Mouse (Mus musculus) stomach, embryonic 15.5 days (tissue): Measurements from ENCODE around the gene Fbln1. TPM values are rescaled to one million over a fixed set of nuclear protein-coding genes. Genes with fewer than 3 reads are reported as not detected.

Experiments used
- ATAC-seq: fragments of 200-750 bp; cut with Nextera tagmentation; 2 replicates; pipeline ENCODE4 v1.8.0; 2017; ENCODE audit warnings: low read depth, moderate number of reproducible peaks, moderate TSS enrichment; ENCODE audit not compliant: insufficient read depth, low FRiP score
- H3K27ac ChIP-seq: fragments of 300-500 bp; sonication (generic); 2 replicates; pipeline ENCODE4 v1.5.1; 2015; ENCODE audit warnings: mild to moderate bottlenecking, inconsistent platforms
- H3K27me3 ChIP-seq: fragments of 300-500 bp; sonication (generic); replicated peaks from 2 replicates; pipeline ENCODE4 v1.6.1; 2015; ENCODE audit warnings: inconsistent platforms
- H3K36me3 ChIP-seq: fragments of 300-500 bp; sonication (generic); 2 replicates; pipeline ENCODE4 v1.6.1; 2015; ENCODE audit warnings: inconsistent platforms
- H3K4me1 ChIP-seq: fragments of 300-500 bp; sonication (generic); 2 replicates; pipeline ENCODE4 v1.6.1; 2015; ENCODE audit warnings: inconsistent platforms
- H3K4me2 ChIP-seq: fragments of 300-500 bp; sonication (generic); 2 replicates; pipeline ENCODE4 v1.6.1; 2015; ENCODE audit warnings: mild to moderate bottlenecking, inconsistent platforms
- H3K4me3 ChIP-seq: fragments of 300-500 bp; sonication (generic); replicated peaks from 2 replicates; pipeline ENCODE4 v1.5.1; 2015; ENCODE audit warnings: inconsistent platforms
- H3K9ac ChIP-seq: fragments of 300-500 bp; sonication (generic); 2 replicates; pipeline ENCODE4 v1.6.1; 2015; ENCODE audit warnings: inconsistent platforms
- H3K9me3 ChIP-seq: fragments of 300-500 bp; sonication (generic); 2 replicates; pipeline ENCODE4 v1.6.1; 2016; ENCODE audit warnings: inconsistent platforms
- WGBS: fragments of 180-500 bp; shearing (Covaris S2); methylation state at CpG from one replicate; pipeline ENCODE4 v1.1.7; 2015; 5-methylcytosine and 5-hydroxymethylcytosine counted together
- polyA plus RNA-seq: library from polyadenylated mRNA; unstranded; fragments of >200 nt; fragmentation: Nextera tagmentation; extraction: Ambion mirVana; gene quantifications from 2 replicates; pipeline ENCODE4 v1.2.1, GENCODE M21; 2015

Fbln1 gene
- polyA plus RNA-seq, 1 experiment from 2014 or later: 235 TPM

- WGBS: 85% methylated on average over 19 of the region's 19 CpGs
- no peak overlapping the region for H3K4me3 ChIP-seq
- ATAC-seq: no peak
These were observed 62.1 kb downstream of the Fbln1 start for GRCm38 (mm10) chr15:85267891-85268290.

GRCm38 (mm10) chr15:85272988-85273387 lies 67.2 kb downstream of the Fbln1 start:
- Histone ChIP-seq H3K4me3 (no peak overlapping the region), H3K9me3 (no peaks in the 10 kb centered on the region), H3K36me3 (no peaks in the 10 kb centered on the region), H3K4me2 (no peak overlapping the region), H3K27me3 (no peaks in the 10 kb centered on the region), H3K4me1 (peaks cover 6% of the 10 kb centered on the region; the same call in 1 of the 2 replicates), H3K27ac (no peak overlapping the region), H3K9ac (no peak overlapping the region)
- 16% methylated on average over 11 of the region's 11 CpGs for WGBS
- ATAC-seq: peak; percentile 43; the same call in 1 of the 2 replicates

More at GRCm38 (mm10) chr15:85267891-85268290, 62.1 kb downstream of the Fbln1 start:
- Histone ChIP-seq H3K36me3 (peaks cover 12% of the 10 kb centered on the region; the same call in 1 of the 2 replicates), H3K9me3 (no peaks in the 10 kb centered on the region), H3K9ac (no peak overlapping the region), H3K27ac (no peak overlapping the region), H3K4me1 (peaks cover 2% of the 10 kb centered on the region; the same call in 1 of the 2 replicates), H3K4me2 (no peak overlapping the region), H3K27me3 (no peaks in the 10 kb centered on the region)

GRCm38 (mm10) chr15:85277221-85277620 lies 71.5 kb downstream of the Fbln1 start:
- Histone ChIP-seq H3K36me3 (no peaks in the 10 kb centered on the region), H3K9ac (no peak overlapping the region), H3K4me3 (no peak overlapping the region), H3K4me1 (peaks cover 6% of the 10 kb centered on the region; the same call in 1 of the 2 replicates), H3K9me3 (no peaks in the 10 kb centered on the region), H3K27ac (no peak overlapping the region), H3K27me3 (no peaks in the 10 kb centered on the region), H3K4me2 (no peak overlapping the region)
- 78% methylated on average over 8 of the region's 8 CpGs for WGBS
- no peak for ATAC-seq

- no peak overlapping the region for H3K9ac ChIP-seq
- no peaks in the 10 kb centered on the region for H3K4me1 ChIP-seq
- no peak overlapping the region for H3K4me3 ChIP-seq
- ATAC-seq: no peak
- no peak overlapping the region for H3K4me2 ChIP-seq
- no peak overlapping the region for H3K27ac ChIP-seq
- no peaks in the 10 kb centered on the region for H3K27me3 ChIP-seq
- H3K9me3 ChIP-seq: no peaks in the 10 kb centered on the region
- WGBS: 90% methylated on average over 5 of the region's 5 CpGs
- H3K36me3 ChIP-seq: no peaks in the 10 kb centered on the region
These were observed 73.2 kb downstream of the Fbln1 start for GRCm38 (mm10) chr15:85278986-85279385.

DNA sequence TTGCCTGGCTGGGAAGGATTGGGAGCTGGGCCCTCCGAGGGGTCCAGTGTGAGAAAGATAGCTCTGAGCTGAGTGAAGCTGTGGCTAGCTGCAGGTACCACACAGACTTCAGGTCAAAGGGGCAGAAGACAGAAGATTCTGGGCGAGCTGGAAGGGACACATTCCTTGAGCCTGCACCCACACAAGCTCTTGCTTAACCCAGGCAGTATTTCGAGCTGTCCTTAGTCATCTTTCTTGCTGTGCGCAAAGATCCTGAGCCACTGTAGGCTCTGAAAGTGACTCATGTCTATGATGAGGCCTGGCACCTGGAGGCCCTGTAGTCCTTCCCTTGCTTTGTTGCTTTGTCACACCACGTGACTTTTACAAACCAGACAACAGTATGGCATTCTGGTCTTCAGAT lies 76.3 kb downstream of the Fbln1 start:
- Histone ChIP-seq H3K4me3 (no peak overlapping the region), H3K4me1 (no peaks in the 10 kb centered on the region), H3K9ac (no peak overlapping the region), H3K9me3 (no peaks in the 10 kb centered on the region), H3K27ac (no peak overlapping the region), H3K27me3 (no peaks in the 10 kb centered on the region), H3K4me2 (no peak overlapping the region), H3K36me3 (peaks cover 4% of the 10 kb centered on the region; the same call in 1 of the 2 replicates)
- ATAC-seq: no peak
- 72% methylated on average over 5 of the region's 5 CpGs for WGBS

DNA sequence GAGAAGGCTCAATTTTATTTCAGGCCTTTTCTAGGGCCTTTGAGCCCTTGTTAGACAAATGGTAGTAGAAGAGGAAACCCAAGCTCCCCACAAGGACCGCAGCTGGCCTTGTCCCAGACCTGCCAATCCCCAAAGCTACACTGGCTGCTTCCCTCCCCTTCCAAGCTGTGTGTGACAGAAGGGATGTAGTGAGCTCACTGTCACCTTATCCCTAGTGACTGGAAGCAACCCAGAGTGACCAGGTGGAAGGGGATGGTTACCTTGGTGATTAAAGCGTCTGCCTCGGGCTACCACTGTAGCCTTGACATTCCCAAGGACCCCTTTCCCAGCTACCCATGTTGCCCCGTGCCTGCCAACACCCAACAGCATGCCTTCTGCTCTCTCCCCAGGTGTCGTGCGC lies 78.9 kb downstream of the Fbln1 start:
- H3K9me3 ChIP-seq: no peaks in the 10 kb centered on the region
- H3K36me3 ChIP-seq: peaks cover 4% of the 10 kb centered on the region; the same call in 1 of the 2 replicates
- H3K4me2 ChIP-seq: no peak overlapping the region
- no peak overlapping the region for H3K27ac ChIP-seq
- H3K27me3 ChIP-seq: no peaks in the 10 kb centered on the region
- no peak overlapping the region for H3K4me3 ChIP-seq
- no peak overlapping the region for H3K9ac ChIP-seq
- ATAC-seq: no peak
- 86% methylated on average over 6 of the region's 6 CpGs for WGBS
- no peaks in the 10 kb centered on the region for H3K4me1 ChIP-seq

GRCm38 (mm10) chr15:85294632-85295031 lies 88.9 kb downstream of the Fbln1 start:
- Histone ChIP-seq H3K4me1 (peaks cover 23% of the 10 kb centered on the region), H3K9ac (no peak overlapping the region), H3K9me3 (no peaks in the 10 kb centered on the region), H3K4me3 (no peak overlapping the region), H3K27ac (no peak overlapping the region), H3K4me2 (no peak overlapping the region), H3K36me3 (no peaks in the 10 kb centered on the region), H3K27me3 (no peaks in the 10 kb centered on the region)
- WGBS: 93% methylated on average over 3 of the region's 3 CpGs
- no peak for ATAC-seq

DNA sequence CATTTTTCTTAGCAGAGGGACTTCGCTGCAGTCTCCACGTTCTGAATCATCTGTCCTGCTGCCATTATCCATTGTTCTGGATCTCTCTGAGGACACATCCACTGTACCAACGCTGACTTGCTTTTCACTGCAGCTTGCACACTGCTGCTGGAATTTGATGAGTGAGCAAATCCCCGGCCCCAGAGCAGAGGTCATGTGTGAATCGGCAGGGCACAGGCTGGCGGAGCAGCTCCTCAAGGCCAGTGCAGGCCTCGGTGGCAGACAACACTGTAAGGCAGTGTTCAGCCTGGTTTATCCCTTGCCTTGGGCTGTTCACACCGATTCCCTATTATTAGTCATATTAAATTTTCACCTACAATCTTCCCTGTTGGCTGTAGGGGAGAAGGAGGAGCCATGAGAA lies 89.8 kb downstream of the Fbln1 start:
- Histone ChIP-seq H3K4me1 (peaks cover 23% of the 10 kb centered on the region), H3K27me3 (no peaks in the 10 kb centered on the region), H3K36me3 (no peaks in the 10 kb centered on the region), H3K4me3 (no peak overlapping the region), H3K9ac (no peak overlapping the region), H3K4me2 (no peak overlapping the region), H3K9me3 (no peaks in the 10 kb centered on the region), H3K27ac (no peak overlapping the region)
- 60% methylated on average over 8 of the region's 8 CpGs for WGBS
- no peak for ATAC-seq

DNA sequence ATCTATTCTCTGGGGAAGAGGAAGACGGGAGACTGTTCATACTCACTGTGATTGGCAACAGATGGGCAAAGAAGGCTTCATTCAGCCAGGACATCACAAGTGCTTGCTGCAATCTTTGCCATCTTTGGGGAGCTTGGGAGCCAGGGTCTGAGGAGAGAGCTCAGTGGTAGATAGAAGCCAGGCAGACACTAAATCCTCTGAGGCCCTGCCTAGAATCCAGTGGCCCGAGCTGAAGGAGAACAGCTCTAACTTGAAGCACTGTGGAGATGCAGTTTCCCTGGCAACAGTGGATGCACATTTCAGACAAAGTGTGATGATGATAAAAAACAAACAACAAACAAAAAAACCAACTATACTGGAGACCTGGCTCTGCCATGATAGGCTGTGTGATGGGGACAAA lies 90.2 kb downstream of the Fbln1 start:
- no peaks in the 10 kb centered on the region for H3K36me3 ChIP-seq
- H3K4me3 ChIP-seq: no peak overlapping the region
- H3K9me3 ChIP-seq: no peaks in the 10 kb centered on the region
- no peak overlapping the region for H3K9ac ChIP-seq
- no peak overlapping the region for H3K4me2 ChIP-seq
- WGBS: 62% methylated on average over 2 of the region's 2 CpGs
- H3K4me1 ChIP-seq: peaks cover 23% of the 10 kb centered on the region
- ATAC-seq: no peak
- no peak overlapping the region for H3K27ac ChIP-seq
- H3K27me3 ChIP-seq: no peaks in the 10 kb centered on the region

DNA sequence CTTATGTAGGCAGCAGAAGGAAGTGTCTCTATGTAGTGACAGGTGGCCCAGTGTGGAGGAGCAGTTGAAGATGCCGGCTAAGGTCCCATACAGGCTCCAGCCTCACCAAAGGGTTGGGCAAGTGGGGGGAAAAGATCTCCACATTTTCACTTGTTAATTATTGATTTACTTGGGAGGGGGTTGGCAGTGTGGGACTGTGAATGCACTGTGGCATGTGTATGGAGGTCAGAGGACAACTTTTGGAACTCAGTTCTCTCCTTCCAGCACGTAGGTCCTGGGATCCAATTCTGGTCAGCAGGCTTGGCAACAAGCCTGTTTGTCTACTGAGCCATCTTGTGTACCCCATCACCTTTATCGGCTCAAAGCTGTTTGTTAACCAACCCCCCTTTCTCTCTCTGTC lies 90.8 kb downstream of the Fbln1 start:
- Histone ChIP-seq H3K9me3 (no peaks in the 10 kb centered on the region), H3K4me3 (no peak overlapping the region), H3K4me1 (peaks cover 23% of the 10 kb centered on the region), H3K27me3 (no peaks in the 10 kb centered on the region), H3K36me3 (no peaks in the 10 kb centered on the region), H3K9ac (no peak overlapping the region), H3K27ac (no peak overlapping the region), H3K4me2 (no peak overlapping the region)
- WGBS: 75% methylated on average over 3 of the region's 3 CpGs
- no peak for ATAC-seq

DNA sequence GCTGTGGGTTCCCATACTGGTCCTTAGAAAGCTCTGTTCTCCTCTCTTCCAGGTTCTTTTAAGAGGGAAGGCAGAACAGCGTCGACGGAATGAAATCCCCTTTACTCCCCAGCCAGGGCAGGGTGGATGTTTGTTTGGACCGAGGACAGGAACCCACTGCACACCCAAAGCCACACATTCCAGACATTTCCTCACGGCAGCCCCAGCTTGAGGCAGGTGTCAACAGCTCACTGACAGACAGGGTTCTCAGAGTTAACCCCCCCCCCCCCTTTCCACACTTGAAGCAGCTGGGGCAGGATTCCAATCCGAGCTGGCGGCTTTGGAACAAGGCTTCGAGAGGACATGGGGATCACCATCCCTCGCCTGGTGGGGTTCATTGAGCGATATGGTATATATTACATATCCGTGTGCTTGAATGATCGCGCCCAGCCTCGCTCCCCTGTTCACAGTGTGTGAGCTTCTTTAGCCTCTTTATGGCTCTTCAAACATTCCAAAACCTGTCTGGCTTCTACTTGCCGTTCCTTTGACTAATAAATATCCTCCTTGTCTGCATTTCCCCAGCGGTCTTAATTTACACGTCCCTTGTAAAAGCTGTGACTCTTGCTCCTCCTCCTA lies 92.5 kb downstream of the Fbln1 start:
- Histone ChIP-seq H3K36me3 (no peaks in the 10 kb centered on the region), H3K9me3 (no peaks in the 10 kb centered on the region), H3K27ac (no peak overlapping the region), H3K9ac (no peak overlapping the region), H3K4me3 (0 out of 2 replicates have a peak overlapping the region, but pooled peaks have one; percentile 0), H3K4me2 (peak overlapping the region; percentile 37), H3K4me1 (peaks cover 23% of the 10 kb centered on the region), H3K27me3 (no peaks in the 10 kb centered on the region)
- 28% methylated on average over 17 of the region's 17 CpGs for WGBS
- ATAC-seq: no peak

GRCm38 (mm10) chr15:85298946-85299345 lies 93.2 kb downstream of the Fbln1 start:
- Histone ChIP-seq H3K4me1 (peaks cover 23% of the 10 kb centered on the region), H3K27me3 (no peaks in the 10 kb centered on the region), H3K9ac (no peak overlapping the region), H3K4me2 (0 out of 2 replicates have a peak overlapping the region, but pooled peaks have one; percentile 37), H3K36me3 (no peaks in the 10 kb centered on the region), H3K27ac (no peak overlapping the region), H3K9me3 (no peaks in the 10 kb centered on the region), H3K4me3 (no peak overlapping the region)
- WGBS: 82% methylated on average over 9 of the region's 9 CpGs
- ATAC-seq: no peak

- 69% methylated on average over 4 of the region's 4 CpGs for WGBS
- Histone ChIP-seq H3K4me3 (no peak overlapping the region), H3K9ac (no peak overlapping the region), H3K9me3 (no peaks in the 10 kb centered on the region), H3K27ac (no peak overlapping the region), H3K36me3 (no peaks in the 10 kb centered on the region), H3K4me2 (no peak overlapping the region), H3K4me1 (peaks cover 11% of the 10 kb centered on the region), H3K27me3 (no peaks in the 10 kb centered on the region)
- no peak for ATAC-seq
These were observed 97.5 kb downstream of the Fbln1 start for GRCm38 (mm10) chr15:85303241-85303640.
